Mouse (Mus musculus): Measurements from ENCODE around the gene Susd1. TPM values are rescaled to one million over a fixed set of nuclear protein-coding genes. Genes with fewer than 3 reads are reported as not detected.
A peak's percentile ranks its signal among the peaks of the same experiment; 100 is the strongest.

The Susd1 gene
- polyA plus RNA-seq, 1 experiment from 2014 or later, result 0.84 TPM

DNA sequence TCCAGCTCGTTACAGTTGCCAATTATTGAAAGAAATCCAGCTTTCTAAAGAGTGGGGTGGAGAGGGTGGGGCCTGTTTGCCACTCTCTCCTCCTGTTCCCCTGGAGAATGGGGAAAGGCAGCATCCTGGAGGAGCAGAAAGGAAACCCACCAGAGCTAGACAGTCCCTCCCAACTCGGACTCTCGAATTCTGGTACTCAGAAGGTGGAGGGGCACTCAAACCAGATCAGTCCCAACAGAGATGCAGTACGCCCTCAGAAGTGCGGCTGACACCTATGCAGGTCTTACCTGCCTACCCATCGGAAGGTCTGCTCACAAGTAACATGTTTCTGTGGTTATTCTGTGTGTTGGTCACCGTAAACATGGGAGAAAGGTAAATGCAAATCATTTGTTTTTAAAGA, 109.6 kb downstream of the Susd1 start:
- Histone ChIP-seq H3K36me3 (replicated peaks; ENCODE audit: control insufficient read depth, insufficient read depth, low read depth, low read length) (no peaks in the 10 kb centered on the region), H3K9me3 (replicated peaks; ENCODE audit: control insufficient read depth, low read length) (no peaks in the 10 kb centered on the region), H3K4me1 (ENCODE audit: control insufficient read depth, insufficient read depth, low read length) (peaks cover 3% of the 10 kb centered on the region), H3K27ac (replicated peaks; ENCODE audit: low read depth, low read length) (no peak overlapping the region), H3K4me2 (ENCODE audit: low read depth, low read length) (no peak overlapping the region), H3K9ac (replicated peaks; ENCODE audit: low read length) (no peak overlapping the region), H3K4me3 (ENCODE audit: low read depth, low read length) (no peak overlapping the region), H3K27me3 (ENCODE audit: control insufficient read depth, insufficient read depth, low read length) (no peaks in the 10 kb centered on the region)
- WGBS, result 93% methylated on average over 7 of the region's 7 CpGs
- DNase-seq (ENCODE audit: low spot score), result no peak
- no peak for ATAC-seq (replicated peaks; ENCODE audit: insufficient number of reproducible peaks, low FRiP score, low TSS enrichment, low read depth)

DNA sequence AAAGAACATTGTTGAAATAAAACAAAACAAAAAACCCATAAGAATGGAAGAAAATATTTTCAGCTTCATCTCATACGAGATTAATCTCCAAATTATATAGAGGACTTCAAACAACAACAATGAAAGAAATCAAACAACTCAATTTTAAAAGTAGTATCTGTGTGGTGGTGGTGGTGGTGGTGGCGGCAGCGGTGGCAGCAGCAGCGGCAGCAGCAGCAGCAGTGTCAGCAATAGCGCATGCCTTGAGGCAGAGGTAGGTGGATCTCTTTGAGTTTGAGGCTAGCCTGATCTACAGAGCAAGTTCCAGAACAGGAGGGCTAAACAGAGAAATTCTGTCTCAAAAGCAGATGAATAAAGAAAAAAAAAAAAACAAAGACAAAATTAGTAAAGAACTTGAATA, 110.4 kb downstream of the Susd1 start:
- H3K9me3 ChIP-seq (replicated peaks; ENCODE audit: control insufficient read depth, low read length), result no peaks in the 10 kb centered on the region
- peaks cover 3% of the 10 kb centered on the region for H3K4me1 ChIP-seq (ENCODE audit: control insufficient read depth, insufficient read depth, low read length)
- ATAC-seq (replicated peaks; ENCODE audit: insufficient number of reproducible peaks, low FRiP score, low TSS enrichment, low read depth), result no peak
- no peaks in the 10 kb centered on the region for H3K27me3 ChIP-seq (ENCODE audit: control insufficient read depth, insufficient read depth, low read length)
- DNase-seq (ENCODE audit: low spot score), result no peak
- whole genome bisulfite sequencing, result 92% methylated on average over 5 of the region's 5 CpGs
- H3K4me3 ChIP-seq (ENCODE audit: low read depth, low read length), result no peak overlapping the region
- no peak overlapping the region for H3K9ac ChIP-seq (replicated peaks; ENCODE audit: low read length)
- no peaks in the 10 kb centered on the region for H3K36me3 ChIP-seq (replicated peaks; ENCODE audit: control insufficient read depth, insufficient read depth, low read depth, low read length)
- no peak overlapping the region for H3K27ac ChIP-seq (replicated peaks; ENCODE audit: low read depth, low read length)
- H3K4me2 ChIP-seq (ENCODE audit: low read depth, low read length), result no peak overlapping the region

DNA sequence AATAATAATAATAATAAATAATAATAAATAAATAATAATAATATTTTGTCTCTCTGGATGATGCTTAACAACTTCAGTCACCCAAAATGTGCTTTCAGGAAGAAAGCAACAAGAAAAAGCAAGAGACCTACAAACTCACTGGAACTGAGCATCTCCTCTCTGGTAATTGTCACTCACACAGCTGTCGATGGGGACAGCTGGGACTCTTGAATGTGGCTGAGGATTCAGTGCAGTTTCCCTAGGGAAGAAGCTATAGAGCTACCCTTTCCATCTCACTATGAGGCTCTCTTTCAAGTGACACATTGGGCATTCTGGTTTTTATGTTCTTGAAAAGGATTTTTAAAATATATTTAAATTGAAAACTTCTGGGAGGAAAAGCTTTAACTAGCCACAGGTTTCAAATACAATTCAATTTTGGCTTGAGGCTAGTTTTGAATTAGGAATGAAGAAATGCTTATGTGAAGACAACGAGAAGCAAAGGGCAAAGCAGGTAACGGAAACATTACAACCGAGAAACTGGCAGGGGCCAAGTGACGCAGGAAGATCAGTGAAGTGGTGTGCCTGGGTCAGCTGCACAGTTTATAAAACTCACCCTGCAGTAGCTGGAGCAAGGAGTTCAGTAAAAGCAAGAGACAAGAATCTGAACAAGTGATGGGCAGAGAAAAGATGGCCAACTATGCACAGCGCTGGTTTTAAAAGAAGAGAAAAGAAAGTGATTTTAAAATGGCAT, 112.2 kb downstream of the Susd1 start:
- Histone ChIP-seq H3K36me3 (replicated peaks; ENCODE audit: control insufficient read depth, insufficient read depth, low read depth, low read length) (no peaks in the 10 kb centered on the region), H3K9me3 (replicated peaks; ENCODE audit: control insufficient read depth, low read length) (no peaks in the 10 kb centered on the region), H3K4me2 (ENCODE audit: low read depth, low read length) (no peak overlapping the region), H3K4me3 (ENCODE audit: low read depth, low read length) (no peak overlapping the region), H3K9ac (replicated peaks; ENCODE audit: low read length) (no peak overlapping the region), H3K27me3 (ENCODE audit: control insufficient read depth, insufficient read depth, low read length) (no peaks in the 10 kb centered on the region), H3K4me1 (ENCODE audit: control insufficient read depth, insufficient read depth, low read length) (no peaks in the 10 kb centered on the region), H3K27ac (replicated peaks; ENCODE audit: low read depth, low read length) (no peak overlapping the region)
- DNase-seq (ENCODE audit: low spot score), result no peak
- 61% methylated on average over 6 of the region's 6 CpGs for WGBS
- no peak for ATAC-seq (replicated peaks; ENCODE audit: insufficient number of reproducible peaks, low FRiP score, low TSS enrichment, low read depth)

DNA sequence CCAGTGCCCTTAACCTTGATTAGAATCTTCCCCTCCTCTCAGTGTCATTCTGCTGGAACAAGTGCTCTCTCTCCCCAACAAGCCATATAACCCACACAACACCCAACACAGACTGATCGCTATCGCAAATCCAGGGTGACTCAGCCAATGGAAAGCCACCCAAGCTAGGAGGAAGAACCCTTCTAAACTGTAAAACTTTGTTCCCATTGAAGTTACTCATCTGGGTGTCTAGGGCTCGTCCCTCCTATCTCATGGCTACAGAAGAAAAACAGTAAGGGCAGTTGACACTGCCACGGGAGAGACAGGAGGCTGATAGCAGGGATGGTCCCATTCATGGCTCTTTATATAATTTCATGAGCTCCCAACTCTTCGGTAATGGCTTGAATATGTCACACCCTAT, 114.1 kb downstream of the Susd1 start:
- WGBS, result 91% methylated on average over 5 of the region's 5 CpGs
- no peaks in the 10 kb centered on the region for H3K36me3 ChIP-seq (replicated peaks; ENCODE audit: control insufficient read depth, insufficient read depth, low read depth, low read length)
- H3K4me2 ChIP-seq (ENCODE audit: low read depth, low read length), result no peak overlapping the region
- no peaks in the 10 kb centered on the region for H3K9me3 ChIP-seq (replicated peaks; ENCODE audit: control insufficient read depth, low read length)
- DNase-seq (ENCODE audit: low spot score), result no peak
- H3K4me1 ChIP-seq (ENCODE audit: control insufficient read depth, insufficient read depth, low read length), result no peaks in the 10 kb centered on the region
- H3K4me3 ChIP-seq (ENCODE audit: low read depth, low read length), result no peak overlapping the region
- ATAC-seq (replicated peaks; ENCODE audit: insufficient number of reproducible peaks, low FRiP score, low TSS enrichment, low read depth), result no peak
- H3K27me3 ChIP-seq (ENCODE audit: control insufficient read depth, insufficient read depth, low read length), result no peaks in the 10 kb centered on the region
- no peak overlapping the region for H3K27ac ChIP-seq (replicated peaks; ENCODE audit: low read depth, low read length)
- H3K9ac ChIP-seq (replicated peaks; ENCODE audit: low read length), result no peak overlapping the region

GRCm38 (mm10) chr4:59323231-59323651, 115.2 kb downstream of the Susd1 start:
- Histone ChIP-seq H3K9me3 (replicated peaks; ENCODE audit: control insufficient read depth, low read length) (no peaks in the 10 kb centered on the region), H3K36me3 (replicated peaks; ENCODE audit: control insufficient read depth, insufficient read depth, low read depth, low read length) (no peaks in the 10 kb centered on the region), H3K4me3 (ENCODE audit: low read depth, low read length) (no peak overlapping the region), H3K4me2 (ENCODE audit: low read depth, low read length) (no peak overlapping the region), H3K9ac (replicated peaks; ENCODE audit: low read length) (no peak overlapping the region), H3K27ac (replicated peaks; ENCODE audit: low read depth, low read length) (no peak overlapping the region), H3K4me1 (ENCODE audit: control insufficient read depth, insufficient read depth, low read length) (no peaks in the 10 kb centered on the region), H3K27me3 (ENCODE audit: control insufficient read depth, insufficient read depth, low read length) (no peaks in the 10 kb centered on the region)
- no peak for ATAC-seq (replicated peaks; ENCODE audit: insufficient number of reproducible peaks, low FRiP score, low TSS enrichment, low read depth)
- peak; percentile 60 for DNase-seq (ENCODE audit: low spot score)
- WGBS, result 14% methylated on average over 7 of the region's 7 CpGs

GRCm38 (mm10) chr4:59322733-59323132, 115.7 kb downstream of the Susd1 start:
- no peak for ATAC-seq (replicated peaks; ENCODE audit: insufficient number of reproducible peaks, low FRiP score, low TSS enrichment, low read depth)
- no peak for DNase-seq (ENCODE audit: low spot score)
- no peaks in the 10 kb centered on the region for H3K27me3 ChIP-seq (ENCODE audit: control insufficient read depth, insufficient read depth, low read length)
- no peak overlapping the region for H3K27ac ChIP-seq (replicated peaks; ENCODE audit: low read depth, low read length)
- H3K4me3 ChIP-seq (ENCODE audit: low read depth, low read length), result no peak overlapping the region
- 30% methylated on average over 3 of the region's 3 CpGs for WGBS
- H3K4me1 ChIP-seq (ENCODE audit: control insufficient read depth, insufficient read depth, low read length), result no peaks in the 10 kb centered on the region
- no peak overlapping the region for H3K4me2 ChIP-seq (ENCODE audit: low read depth, low read length)
- no peaks in the 10 kb centered on the region for H3K36me3 ChIP-seq (replicated peaks; ENCODE audit: control insufficient read depth, insufficient read depth, low read depth, low read length)
- no peaks in the 10 kb centered on the region for H3K9me3 ChIP-seq (replicated peaks; ENCODE audit: control insufficient read depth, low read length)
- H3K9ac ChIP-seq (replicated peaks; ENCODE audit: low read length), result no peak overlapping the region

DNA sequence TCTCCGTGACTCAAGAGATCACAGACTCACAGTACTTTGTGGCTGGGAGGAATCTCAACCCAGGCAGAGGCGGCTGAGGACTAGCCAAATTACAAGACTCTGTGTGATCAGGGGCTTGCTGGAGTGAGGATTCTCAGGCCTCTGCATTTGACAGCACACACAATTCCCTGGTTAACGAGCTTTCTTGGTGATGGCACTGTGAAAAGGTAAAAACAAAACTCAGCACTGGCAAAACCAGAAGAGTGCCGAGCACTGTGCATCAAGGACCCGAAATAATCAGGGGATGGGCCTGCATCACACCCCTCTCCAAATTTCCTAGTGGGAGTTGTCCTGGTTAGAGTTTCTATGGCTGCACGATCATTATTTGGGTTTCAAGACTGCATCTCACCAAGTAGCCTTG, 116.4 kb downstream of the Susd1 start:
- no peaks in the 10 kb centered on the region for H3K4me1 ChIP-seq (ENCODE audit: control insufficient read depth, insufficient read depth, low read length)
- no peak overlapping the region for H3K9ac ChIP-seq (replicated peaks; ENCODE audit: low read length)
- H3K4me2 ChIP-seq (ENCODE audit: low read depth, low read length), result no peak overlapping the region
- H3K36me3 ChIP-seq (replicated peaks; ENCODE audit: control insufficient read depth, insufficient read depth, low read depth, low read length), result no peaks in the 10 kb centered on the region
- H3K4me3 ChIP-seq (ENCODE audit: low read depth, low read length), result no peak overlapping the region
- 71% methylated on average over 6 of the region's 6 CpGs for WGBS
- H3K27ac ChIP-seq (replicated peaks; ENCODE audit: low read depth, low read length), result no peak overlapping the region
- no peak for ATAC-seq (replicated peaks; ENCODE audit: insufficient number of reproducible peaks, low FRiP score, low TSS enrichment, low read depth)
- no peaks in the 10 kb centered on the region for H3K27me3 ChIP-seq (ENCODE audit: control insufficient read depth, insufficient read depth, low read length)
- H3K9me3 ChIP-seq (replicated peaks; ENCODE audit: control insufficient read depth, low read length), result no peaks in the 10 kb centered on the region
- DNase-seq (ENCODE audit: low spot score), result no peak

- no peaks in the 10 kb centered on the region for H3K9me3 ChIP-seq (replicated peaks; ENCODE audit: control insufficient read depth, low read length)
- H3K4me1 ChIP-seq (ENCODE audit: control insufficient read depth, insufficient read depth, low read length), result no peaks in the 10 kb centered on the region
- WGBS, result 66% methylated on average over 12 of the region's 12 CpGs
- no peak overlapping the region for H3K9ac ChIP-seq (replicated peaks; ENCODE audit: low read length)
- no peak overlapping the region for H3K4me2 ChIP-seq (ENCODE audit: low read depth, low read length)
- H3K4me3 ChIP-seq (ENCODE audit: low read depth, low read length), result no peak overlapping the region
- no peak overlapping the region for H3K27ac ChIP-seq (replicated peaks; ENCODE audit: low read depth, low read length)
- no peaks in the 10 kb centered on the region for H3K36me3 ChIP-seq (replicated peaks; ENCODE audit: control insufficient read depth, insufficient read depth, low read depth, low read length)
- no peak for ATAC-seq (replicated peaks; ENCODE audit: insufficient number of reproducible peaks, low FRiP score, low TSS enrichment, low read depth)
- no peaks in the 10 kb centered on the region for H3K27me3 ChIP-seq (ENCODE audit: control insufficient read depth, insufficient read depth, low read length)
- no peak for DNase-seq (ENCODE audit: low spot score)
These were observed 117.0 kb downstream of the Susd1 start for GRCm38 (mm10) chr4:59321181-59322008.

All from embryonic facial prominence, embryonic 11.5 days (tissue).